Mouse (Mus musculus) v-Abl transformed pro-B cells (cell line): Measurements from ENCODE around the gene Uvrag.

Source experiments
- in situ Hi-C, 2 experiments: fragments of 400-800 bp; cut with MboI; formaldehyde crosslinking; loops; one replicate each; pipeline ENCODE4 v1.15.1; 2025; ENCODE audit not compliant: unreplicated experiment in 2 of 2

Gene Uvrag

DNA sequence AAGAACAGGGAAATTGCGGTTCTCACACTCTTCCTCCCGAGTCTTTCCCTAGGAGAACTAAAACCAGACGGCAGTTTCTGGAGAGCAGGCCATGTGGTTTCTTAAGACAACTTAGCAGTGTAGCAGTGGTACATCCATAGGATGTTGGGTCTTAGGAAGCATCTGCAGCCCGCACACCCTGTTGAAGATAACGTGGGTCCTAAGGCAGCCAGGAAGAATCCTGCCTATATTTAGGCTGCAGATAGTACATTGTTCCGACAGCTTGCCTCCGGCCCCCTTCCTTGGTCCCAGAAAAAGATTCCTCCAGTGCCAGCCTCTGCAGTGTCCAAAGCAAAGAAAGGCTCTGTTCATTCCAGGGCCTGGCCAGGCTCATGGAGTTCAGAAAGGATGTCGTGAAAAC is 25.2 kb upstream of the Uvrag start:
- in situ Hi-C loops: no loop called here

DNA sequence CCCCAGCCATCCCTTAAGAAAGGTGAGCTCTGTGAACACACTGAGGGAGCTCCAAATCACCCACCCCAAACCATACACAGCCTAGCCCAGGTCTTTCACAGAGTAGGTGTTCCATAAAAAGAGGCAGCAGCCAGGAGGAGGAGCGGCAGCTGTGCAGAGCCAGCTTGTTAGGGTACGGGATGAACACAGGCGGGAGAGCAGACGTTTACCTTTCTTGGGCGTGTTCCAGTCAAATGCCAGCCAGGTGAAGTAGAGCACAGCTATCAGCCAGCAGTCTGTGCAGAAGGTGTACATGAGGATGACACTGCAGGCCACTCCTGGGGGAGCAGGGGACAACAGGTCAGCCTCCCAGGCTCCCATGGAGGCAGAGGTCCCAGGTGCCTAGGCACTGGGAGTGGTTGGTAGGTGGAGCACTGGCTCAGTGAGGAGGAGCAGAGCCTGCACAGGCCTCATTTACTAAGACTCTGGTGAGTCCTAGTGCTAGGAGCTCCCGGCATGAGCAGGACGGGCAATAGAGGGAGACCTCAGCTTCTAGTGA is 24.0 kb upstream of the Uvrag start:
- in situ Hi-C loops: no loop called here

DNA sequence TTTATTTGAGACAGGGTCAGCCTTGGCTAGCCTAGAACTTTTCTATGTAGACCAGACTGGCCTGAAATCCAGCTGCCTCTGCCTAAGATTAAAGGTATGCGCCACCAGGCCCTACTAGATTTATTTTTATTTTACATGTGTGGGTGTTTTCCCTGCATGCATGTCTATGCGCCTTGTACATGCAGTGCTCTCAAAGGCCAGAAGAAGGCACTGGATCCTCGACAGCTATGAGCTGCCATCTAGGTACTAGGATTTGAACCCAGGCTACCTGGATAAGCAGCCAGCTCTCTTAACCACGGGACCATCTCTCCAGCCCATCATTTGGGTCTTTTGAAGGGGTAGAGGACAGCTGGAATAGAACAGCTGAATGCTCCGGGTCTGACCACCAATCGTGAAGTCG is 21.5 kb upstream of the Uvrag start:
- in situ Hi-C loops: no loop called here

DNA sequence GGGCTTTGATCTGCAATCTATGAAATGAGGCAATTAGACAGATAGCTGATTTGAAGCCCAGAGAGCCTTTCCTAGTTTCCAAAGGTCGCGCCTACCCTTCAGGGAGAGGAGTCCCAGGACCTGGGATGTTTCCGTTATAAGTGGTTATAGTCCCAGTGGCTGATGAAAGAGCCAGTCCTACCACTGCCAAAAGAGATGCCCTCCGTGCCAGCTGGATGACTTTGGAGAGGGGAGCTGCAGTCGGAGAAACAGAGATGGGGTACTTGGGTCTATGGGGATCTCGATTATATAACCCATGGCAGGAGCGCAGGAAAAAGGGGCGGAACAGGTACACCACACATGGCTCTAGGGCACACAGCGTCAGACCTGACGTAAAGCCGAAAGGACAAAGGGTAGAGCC is 21.0 kb upstream of the Uvrag start:
- in situ Hi-C loops: no loop called here

DNA sequence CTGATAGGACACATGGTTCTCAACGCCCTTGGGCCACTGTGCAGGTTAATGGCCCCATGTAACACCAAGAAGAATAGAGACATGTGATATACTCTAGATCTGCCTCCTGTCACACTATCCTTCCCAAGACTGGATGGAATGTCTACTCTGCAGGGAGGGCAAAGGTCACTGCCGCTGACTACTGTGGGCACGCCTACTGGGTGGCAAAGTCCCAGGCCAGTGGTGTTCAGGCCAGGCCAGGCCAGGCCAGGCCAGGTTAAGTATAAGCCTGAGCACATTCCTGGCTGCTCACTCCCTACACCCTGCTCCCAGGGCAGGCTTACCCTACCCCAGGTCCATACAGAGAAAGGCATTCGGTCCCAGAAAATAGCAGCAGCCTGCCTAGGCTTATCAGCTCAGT is 20.6 kb upstream of the Uvrag start:
- in situ Hi-C loops: no loop called here

DNA sequence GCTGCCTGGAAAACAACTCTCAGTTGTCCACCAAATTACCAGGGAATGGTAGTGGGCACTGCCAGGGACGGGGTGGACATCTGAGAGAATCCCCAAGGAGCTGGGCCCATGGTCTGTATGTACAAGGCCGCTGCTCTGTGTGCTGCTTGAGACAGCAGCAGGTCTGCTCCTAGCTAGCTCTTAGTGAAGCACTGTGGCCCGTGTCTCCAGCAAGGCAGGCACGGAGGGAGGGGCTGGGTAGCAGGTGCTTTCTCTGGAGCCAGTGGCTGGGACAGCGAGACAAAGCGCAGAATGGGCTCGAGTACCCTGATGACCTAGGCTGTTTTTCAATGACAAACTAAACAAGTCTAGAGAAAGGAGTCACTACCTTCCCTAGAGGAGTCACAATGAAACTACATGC is 20.1 kb upstream of the Uvrag start:
- in situ Hi-C loops: no loop called here

DNA sequence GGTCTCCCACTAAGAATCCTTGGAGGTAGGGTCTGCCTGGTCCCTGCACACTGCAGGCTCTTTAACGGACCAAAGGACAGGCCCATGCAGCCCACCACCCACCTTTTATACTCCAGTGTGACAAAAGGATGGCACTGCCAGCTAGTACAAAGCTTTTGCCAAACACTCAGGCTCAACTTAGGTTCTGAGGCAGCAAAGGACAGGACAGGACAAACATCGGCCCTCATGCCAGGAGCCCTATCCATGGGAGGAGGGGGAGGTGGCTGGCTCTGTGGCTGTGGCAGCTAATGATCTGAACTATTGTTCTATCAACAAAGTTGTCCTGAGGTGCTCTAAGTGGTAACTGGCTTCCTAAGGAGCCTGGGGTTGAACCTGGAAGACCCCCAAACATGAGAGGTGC is 18.5 kb upstream of the Uvrag start:
- in situ Hi-C loops: loop anchor here (10.0 kb wide), 3 partner anchors 195 to 415 kb away; no protein-coding TSS in a partner anchor

DNA sequence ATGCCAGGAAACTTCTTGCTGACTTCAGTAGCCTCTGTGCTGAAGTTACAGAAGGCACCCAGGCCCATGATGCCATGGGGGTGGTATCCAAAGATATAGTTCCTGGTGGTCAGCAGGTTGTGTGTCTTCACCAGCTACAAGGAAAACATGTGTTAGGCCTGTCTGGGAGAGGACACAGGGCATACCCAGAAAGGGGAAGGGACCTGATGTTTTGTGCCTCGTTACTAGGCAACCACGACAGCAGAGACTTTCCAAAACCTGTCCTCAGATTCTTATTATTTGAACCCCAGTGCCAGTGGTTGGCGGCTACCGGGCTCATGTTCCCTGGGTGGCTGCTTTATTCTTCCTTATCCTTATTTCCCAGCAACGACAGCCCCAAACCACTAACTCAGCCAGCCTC is 18.0 kb upstream of the Uvrag start:
- in situ Hi-C loops: loop anchor here (10.0 kb wide), 3 partner anchors 194 to 414 kb away; no protein-coding TSS in a partner anchor

DNA sequence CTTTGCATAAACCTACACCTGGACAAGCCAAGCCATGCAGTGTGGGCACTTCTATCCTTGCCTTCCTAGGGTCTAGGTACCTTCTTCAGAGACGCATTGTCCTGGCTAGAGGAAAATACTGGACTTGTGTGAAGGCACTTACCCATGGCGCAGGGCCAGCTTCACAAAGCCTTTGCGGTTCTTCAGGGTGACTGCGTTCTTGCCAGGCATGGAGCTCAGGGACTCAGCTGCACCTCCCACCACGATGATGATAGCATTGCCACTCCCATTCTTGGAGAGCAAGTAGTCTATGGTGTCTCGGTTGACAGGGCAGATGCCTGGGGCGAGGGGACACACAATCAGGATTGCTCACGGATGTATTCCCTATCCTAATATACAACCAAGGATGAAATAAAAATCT is 17.1 kb upstream of the Uvrag start:
- in situ Hi-C loops: loop anchor here (10.0 kb wide), 3 partner anchors 193 to 413 kb away; no protein-coding TSS in a partner anchor

DNA sequence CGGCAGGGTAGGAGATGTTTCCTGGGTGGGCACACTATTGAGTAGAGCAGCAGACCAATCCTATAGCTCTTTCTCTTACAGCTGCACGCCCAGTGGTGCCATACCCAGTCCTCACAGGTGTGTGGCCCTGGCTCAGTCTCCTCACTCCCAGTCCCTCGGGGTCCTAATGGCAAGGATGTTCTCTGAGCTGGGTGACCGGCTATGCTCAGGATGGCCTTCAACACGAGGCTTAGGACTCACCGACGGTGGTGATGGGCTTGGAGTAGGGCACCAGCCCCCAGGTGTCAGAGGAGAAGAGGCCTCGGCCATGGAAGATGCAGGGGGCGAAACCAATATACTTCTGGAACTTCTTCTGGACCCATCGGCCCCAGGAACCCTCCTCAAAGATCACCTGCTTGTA is 15.8 kb upstream of the Uvrag start:
- in situ Hi-C loops: loop anchor here (10.0 kb wide), 3 partner anchors 192 to 412 kb away; no protein-coding TSS in a partner anchor

DNA sequence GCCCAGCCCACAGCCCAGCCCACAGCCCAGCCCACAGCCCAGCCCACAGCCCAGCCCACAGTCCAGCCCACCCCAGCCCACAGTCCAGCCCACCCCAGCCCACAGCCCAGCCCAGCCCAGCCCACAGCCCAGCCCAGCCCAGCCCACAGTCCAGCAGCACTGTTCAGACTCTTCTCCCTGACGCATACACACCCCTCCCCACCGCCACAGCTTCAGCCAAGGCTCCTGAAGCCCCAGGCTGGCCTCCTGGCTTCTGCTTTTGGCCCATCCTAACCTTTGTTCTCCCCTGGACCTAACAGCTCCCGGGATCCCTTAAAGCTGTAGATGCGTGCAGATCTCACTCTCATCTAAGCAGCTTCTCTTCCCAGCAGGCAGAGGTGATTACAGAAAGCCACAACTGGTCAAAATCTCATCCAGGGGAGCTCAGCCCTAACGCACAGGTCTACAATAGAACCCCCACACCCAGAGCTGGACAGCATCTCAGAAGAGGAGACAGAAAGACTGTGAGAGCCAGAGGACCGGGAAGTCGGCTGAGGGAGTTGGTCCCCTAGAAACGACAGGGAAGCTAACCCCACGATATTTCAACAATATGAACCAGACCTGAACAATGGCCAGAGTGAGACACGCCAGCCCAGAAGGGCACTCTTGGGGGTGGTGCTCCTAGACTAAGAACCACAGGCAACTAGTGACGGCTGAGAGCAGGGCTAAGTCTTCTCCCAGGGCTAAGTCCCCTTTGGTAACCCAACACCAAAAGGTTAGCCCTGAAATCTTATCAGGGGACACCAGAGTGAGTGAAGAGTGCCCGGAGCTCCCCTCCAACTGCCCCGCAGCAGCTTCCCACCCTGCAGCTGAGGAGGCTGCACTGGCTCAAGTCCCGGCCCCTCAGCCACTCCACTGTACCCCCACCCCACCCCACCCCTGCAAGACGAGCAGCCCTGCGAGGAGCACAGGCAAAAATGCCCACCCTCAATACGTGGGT is 14.7 kb upstream of the Uvrag start:
- in situ Hi-C loops: loop anchor here (10.0 kb wide), 3 partner anchors 191 to 411 kb away; no protein-coding TSS in a partner anchor

DNA sequence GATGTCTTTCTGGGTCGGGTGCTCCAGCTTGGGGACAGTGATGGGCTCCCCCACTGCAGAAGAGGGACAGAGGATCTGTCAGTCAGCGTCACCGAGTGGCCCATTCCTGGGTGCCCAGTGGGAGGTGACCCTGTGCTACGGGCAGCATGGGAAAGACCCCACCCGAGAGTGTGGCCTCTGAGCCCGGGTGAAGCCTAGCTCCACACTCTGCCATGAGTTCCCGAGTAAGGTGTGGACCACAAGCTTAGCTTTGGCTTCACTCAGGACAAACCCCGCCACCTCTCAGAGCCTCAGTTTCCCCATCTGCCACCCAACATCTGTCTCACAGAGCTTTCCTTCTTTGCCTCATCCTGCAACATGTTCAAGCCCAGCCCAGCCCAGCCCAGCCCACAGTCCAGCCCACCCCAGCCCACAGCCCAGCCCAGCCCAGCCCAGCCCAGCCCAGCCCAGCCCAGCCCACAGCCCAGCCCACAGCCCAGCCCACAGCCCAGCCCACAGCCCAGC is 13.8 kb upstream of the Uvrag start:
- in situ Hi-C loops: loop anchor here (10.0 kb wide), 3 partner anchors 190 to 410 kb away; no protein-coding TSS in a partner anchor

DNA sequence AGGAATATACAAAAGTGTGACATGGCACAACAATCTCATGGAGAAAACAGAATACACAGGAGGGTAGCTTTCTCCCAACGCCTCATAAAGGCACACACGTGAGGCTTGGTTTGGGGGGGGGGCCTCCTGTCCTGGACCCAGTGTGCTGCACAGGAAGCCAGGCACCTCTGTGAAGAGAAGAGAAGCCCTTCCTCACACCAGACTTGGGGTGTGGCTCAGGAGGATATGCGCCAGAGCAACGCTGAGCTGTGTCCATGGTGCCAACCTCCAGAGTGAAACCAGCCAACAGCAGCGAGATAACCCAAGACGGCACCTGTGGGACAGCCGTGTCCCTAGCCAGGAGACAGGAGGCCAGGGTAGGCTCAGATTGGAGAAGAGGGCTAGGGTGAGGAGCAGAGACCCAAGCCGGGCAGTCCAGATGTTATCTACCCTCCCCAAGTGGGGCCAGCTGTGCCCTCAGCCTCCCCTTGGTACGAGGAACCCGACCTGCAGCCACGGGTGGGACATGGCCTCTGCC is 12.8 kb upstream of the Uvrag start:
- in situ Hi-C loops: loop anchor here (10.0 kb wide), 3 partner anchors 189 to 409 kb away; no protein-coding TSS in a partner anchor

DNA sequence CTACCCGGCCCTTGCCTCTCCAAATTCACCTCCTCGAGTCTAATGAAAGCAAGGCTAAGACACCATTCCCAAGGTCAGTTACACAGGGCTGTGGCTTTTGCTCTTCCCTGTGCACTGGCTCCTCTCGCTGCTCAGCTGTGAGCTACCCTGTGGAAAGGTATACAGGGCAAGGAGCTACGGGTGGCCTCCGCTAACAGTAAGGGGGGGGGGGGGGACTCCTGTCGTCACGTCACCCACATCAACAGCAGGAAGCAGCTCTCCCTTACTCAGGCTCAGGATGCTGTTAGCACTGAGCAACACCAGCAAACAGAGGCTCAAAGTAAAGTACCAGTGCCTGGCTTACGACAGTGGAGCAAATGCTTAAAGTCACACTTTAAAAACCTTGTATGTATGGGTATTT is 11.8 kb upstream of the Uvrag start:
- in situ Hi-C loops: loop anchor here (10.0 kb wide), 3 partner anchors 188 to 408 kb away; no protein-coding TSS in a partner anchor

DNA sequence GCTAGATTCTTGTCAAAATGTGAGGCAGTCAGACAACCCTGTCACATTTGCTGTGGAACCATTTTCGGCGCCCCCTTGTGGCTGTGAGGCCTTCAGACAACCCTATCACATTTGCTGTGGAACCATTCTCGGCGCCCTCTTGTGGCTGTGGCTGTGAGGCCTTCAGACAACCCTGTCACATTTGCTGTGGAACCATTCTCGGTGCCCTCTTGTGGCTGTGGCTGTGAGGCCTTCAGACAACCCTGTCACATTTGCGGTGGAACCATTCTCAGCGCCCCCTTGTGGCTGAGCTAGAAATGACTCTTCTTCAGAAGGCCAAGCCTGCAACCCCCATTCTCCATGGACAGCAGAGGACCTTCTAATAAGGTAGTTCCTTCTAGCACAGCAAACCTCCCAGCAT is 10.4 kb upstream of the Uvrag start:
- in situ Hi-C loops: loop anchor here (10.0 kb wide), 3 partner anchors 187 to 407 kb away; no protein-coding TSS in a partner anchor

DNA sequence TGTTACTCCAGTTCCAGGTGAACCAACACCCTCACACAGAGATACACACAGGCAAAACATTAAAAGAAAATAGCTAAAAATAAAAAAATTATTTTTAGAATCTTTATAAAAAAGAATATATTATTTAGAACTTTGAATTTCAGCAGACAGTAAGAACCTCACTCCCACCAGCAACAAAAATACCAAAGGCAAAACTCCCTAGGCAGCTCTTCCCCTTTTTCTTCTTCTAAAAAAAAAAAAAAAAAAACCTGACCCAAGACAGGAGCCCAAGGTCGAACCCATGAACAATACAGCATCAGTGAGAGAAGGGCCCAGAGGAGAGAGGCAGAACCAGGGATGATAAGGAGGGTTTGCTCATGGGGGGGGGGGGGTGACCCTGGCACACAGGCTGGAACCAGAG is 8.1 kb upstream of the Uvrag start:
- in situ Hi-C loops: loop anchor here (5.0 kb wide), 1 partner anchor 42 kb away; no protein-coding TSS in a partner anchor

DNA sequence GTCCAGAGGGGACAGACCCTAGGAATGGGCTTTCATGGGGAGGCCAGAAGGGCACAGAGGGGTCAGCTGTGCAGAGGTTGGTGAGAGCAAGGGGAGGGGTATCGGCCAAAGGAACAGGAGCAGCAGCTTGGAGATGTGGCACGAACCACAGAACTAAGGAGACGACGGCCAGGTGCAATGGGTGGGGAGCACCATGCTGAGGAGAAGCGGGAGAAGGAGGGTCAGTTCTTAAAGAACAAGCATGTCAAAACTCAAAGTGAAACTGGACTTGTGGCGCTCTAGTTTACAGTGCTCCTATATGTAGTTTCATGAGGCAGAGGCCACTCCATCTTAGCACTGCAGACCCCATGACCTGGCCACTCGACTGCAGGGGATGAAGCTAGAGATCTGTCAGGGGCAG is 6.6 kb upstream of the Uvrag start:
- in situ Hi-C loops: loop anchor here (5.0 kb wide), 1 partner anchor 40 kb away; no protein-coding TSS in a partner anchor

DNA sequence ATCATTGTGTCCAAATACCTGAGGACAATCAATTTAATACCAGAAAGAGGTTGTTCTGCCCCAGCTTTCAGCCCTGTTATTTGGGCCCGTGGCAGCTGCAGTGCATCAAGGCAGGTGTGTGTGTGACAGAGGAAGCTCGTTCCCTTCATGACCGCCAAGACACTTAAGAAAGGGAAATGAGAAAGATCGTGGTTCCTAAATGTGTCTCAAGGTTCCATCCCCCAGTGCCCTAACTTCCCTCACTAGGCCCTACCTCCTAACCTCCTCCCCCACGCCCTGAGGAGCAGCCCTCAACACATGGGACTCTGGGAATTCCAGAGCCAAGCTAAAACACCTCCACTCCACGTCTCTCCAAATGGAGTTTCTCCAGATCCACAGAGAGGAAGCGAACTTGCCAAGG is 6.0 kb upstream of the Uvrag start:
- in situ Hi-C loops: loop anchor here (5.0 kb wide), 1 partner anchor 40 kb away; no protein-coding TSS in a partner anchor

DNA sequence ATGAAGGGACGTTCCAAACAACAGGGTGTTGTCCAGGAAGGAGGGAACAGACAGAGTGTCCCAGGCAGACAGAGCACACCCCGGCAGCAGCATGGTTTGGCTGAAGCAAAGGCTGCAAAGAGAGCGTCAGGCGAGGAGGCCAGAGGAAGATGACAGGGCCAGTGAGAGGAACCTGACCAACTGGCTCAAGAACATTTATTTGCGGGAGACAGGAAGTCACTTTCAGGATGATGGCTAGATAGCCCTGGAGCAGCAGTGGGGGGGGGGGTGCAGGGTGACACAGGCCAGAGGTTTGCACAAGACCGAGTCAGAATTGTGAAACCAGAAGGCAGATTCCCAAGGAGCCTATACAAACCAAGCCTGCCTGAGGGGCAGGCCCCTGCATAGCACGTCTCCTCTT is 5.1 kb upstream of the Uvrag start:
- in situ Hi-C loops: loop anchor here (5.0 kb wide), 1 partner anchor 39 kb away; no protein-coding TSS in a partner anchor

DNA sequence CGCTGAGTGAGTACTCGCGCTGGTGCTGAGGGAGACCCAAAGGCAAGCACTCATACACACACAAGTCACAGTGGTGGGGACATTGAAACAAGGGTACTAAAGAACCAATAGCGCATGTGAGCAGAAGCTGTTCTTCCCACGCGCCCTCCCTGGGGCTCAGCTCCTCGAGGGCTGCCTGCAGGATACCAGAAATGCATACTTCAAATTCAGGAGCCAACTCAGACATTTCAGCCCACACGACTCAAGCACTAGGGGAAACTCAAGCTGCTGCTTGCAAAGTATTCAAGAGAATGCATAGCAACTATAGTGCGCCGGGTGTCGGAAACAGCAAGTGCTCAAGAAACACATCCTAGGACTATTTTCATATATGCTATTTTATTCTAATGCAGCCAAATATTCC is 3.7 kb upstream of the Uvrag start:
- in situ Hi-C loops: loop anchor here (5.0 kb wide), 1 partner anchor 37 kb away; no protein-coding TSS in a partner anchor

DNA sequence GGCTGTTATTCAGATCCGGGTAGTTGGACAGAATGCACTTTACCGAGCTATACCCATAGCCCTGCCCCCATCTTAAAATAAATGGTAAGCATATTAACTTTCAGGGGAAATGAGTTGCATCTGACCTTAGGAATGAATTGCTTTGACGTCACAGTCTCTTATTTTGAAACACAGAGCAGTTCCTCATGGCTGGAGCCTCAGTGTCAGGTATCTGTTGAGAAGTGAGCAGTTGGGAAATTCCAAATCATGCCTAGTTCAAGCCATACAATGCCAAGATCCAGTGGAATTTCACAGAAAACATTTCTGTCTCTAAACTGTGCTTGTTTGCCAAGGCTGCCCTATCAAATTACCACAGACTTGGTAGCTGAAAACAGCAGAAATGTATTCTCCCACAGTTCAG is 2.3 kb upstream of the Uvrag start:
- in situ Hi-C loops: no loop called here
